Mouse (Mus musculus) retina, postnatal 1 day (tissue): ENCODE data around the gene Oma1.
A peak's percentile ranks its signal among the peaks of the same experiment; 100 is the strongest.

ENCODE experiments used
- DNase-seq: peaks from one replicate; pipeline ENCODE4 v3.0.0-alpha.2; 2012

The Oma1 gene

GRCm38 (mm10) chr4:103313587-103314525 lies at the start of gene Oma1:
Gene Oma1, plus strand, starts transcription at chr4:103313812.
- peak; percentile 99 for DNase-seq

GRCm38 (mm10) chr4:103263812-103264396 lies 49.7 kb upstream of the Oma1 start:
- no peak for DNase-seq

GRCm38 (mm10) chr4:103265166-103265565 lies 48.4 kb upstream of the Oma1 start:
- DNase-seq: no peak

- no peak for DNase-seq
Measured at GRCm38 (mm10) chr4:103269336-103269735, 44.3 kb upstream of the Oma1 start.

- no peak for DNase-seq
Measured at GRCm38 (mm10) chr4:103273021-103273420, 40.6 kb upstream of the Oma1 start.

GRCm38 (mm10) chr4:103288342-103288741 lies 25.3 kb upstream of the Oma1 start:
- no peak for DNase-seq

- no peak for DNase-seq
Measured at GRCm38 (mm10) chr4:103290763-103291162, 22.8 kb upstream of the Oma1 start, which contains the start of gene 4921539E11Rik. Gene 4921539E11Rik, minus strand, starts transcription at chr4:103290863.

- DNase-seq: no peak
Measured at GRCm38 (mm10) chr4:103299342-103299741, 14.3 kb upstream of the Oma1 start.

- DNase-seq: no peak
Measured at GRCm38 (mm10) chr4:103303851-103304250, 9.8 kb upstream of the Oma1 start.

GRCm38 (mm10) chr4:103314526-103314910 lies 906 bp downstream of the Oma1 start:
- DNase-seq: no peak

- no peak for DNase-seq
Measured at GRCm38 (mm10) chr4:103315861-103316260, 2.2 kb downstream of the Oma1 start.

- DNase-seq: no peak
Measured at GRCm38 (mm10) chr4:103321461-103321860, 7.8 kb downstream of the Oma1 start.

- DNase-seq: peak; percentile 17
Measured at GRCm38 (mm10) chr4:103324688-103325451, 11.3 kb downstream of the Oma1 start.

GRCm38 (mm10) chr4:103326994-103327393 lies 13.4 kb downstream of the Oma1 start:
- DNase-seq: no peak

GRCm38 (mm10) chr4:103329348-103329747 lies 15.7 kb downstream of the Oma1 start:
- DNase-seq: no peak

GRCm38 (mm10) chr4:103335134-103335533 lies 21.5 kb downstream of the Oma1 start:
- no peak for DNase-seq

- no peak for DNase-seq
Measured at GRCm38 (mm10) chr4:103340726-103341125, 27.1 kb downstream of the Oma1 start.

GRCm38 (mm10) chr4:103341620-103342019 lies 28.0 kb downstream of the Oma1 start:
- no peak for DNase-seq

- peak; percentile 79 for DNase-seq
Measured at GRCm38 (mm10) chr4:103346058-103346457, 32.4 kb downstream of the Oma1 start.

GRCm38 (mm10) chr4:103346849-103347248 lies 33.2 kb downstream of the Oma1 start:
- no peak for DNase-seq

GRCm38 (mm10) chr4:103349219-103349618 lies 35.6 kb downstream of the Oma1 start:
- no peak for DNase-seq

GRCm38 (mm10) chr4:103352926-103353325 lies 39.3 kb downstream of the Oma1 start:
- no peak for DNase-seq

GRCm38 (mm10) chr4:103357457-103357856 lies 43.8 kb downstream of the Oma1 start:
- DNase-seq: no peak
